Mouse (Mus musculus) layer of hippocampus, postnatal 10 days (tissue): ENCODE data around the gene Brd2. TPM values are rescaled to one million over a fixed set of nuclear protein-coding genes. Genes with fewer than 3 reads are reported as not detected.

ENCODE experiments used
- DNase-seq, 2 experiments: peaks; one replicate each; pipeline ENCODE4 v3.0.0; 2021; ENCODE audit warnings: low spot score in 2 of 2
- total RNA-seq, 2 experiments: library from RNA; stranded (reverse); gene quantifications; 2 replicates each; pipeline ENCODE4 v1.2.3; 2021

Brd2 gene
- total RNA-seq, 2 experiments from 2014 or later: 252 to 263 TPM

GRCm38 (mm10) chr17:34090923-34091322 is 31.5 kb downstream of the Brd2 start:
- DNase-seq: peak in 1 of 2 experiments; percentile 41

GRCm38 (mm10) chr17:34088124-34088523 is 34.3 kb downstream of the Brd2 start:
- no peak for DNase-seq

- DNase-seq: no peak
These were observed 35.0 kb downstream of the Brd2 start for GRCm38 (mm10) chr17:34087386-34087785.

- DNase-seq: no peak
These were observed 39.3 kb downstream of the Brd2 start for GRCm38 (mm10) chr17:34083104-34083503.

GRCm38 (mm10) chr17:34079621-34080020 is 42.8 kb downstream of the Brd2 start:
- peak; percentile 16 to 24 for DNase-seq

- no peak for DNase-seq
These were observed 43.4 kb downstream of the Brd2 start for GRCm38 (mm10) chr17:34079002-34079401.

GRCm38 (mm10) chr17:34078148-34078547 is 44.3 kb downstream of the Brd2 start:
- DNase-seq: no peak

GRCm38 (mm10) chr17:34077549-34077948 is 44.9 kb downstream of the Brd2 start:
- DNase-seq: peak; percentile 80 to 81

- peak; percentile 80 to 81 for DNase-seq
These were observed 47.2 kb downstream of the Brd2 start for GRCm38 (mm10) chr17:34075271-34075670.

GRCm38 (mm10) chr17:34072091-34072490 is 50.3 kb downstream of the Brd2 start:
- no peak for DNase-seq

GRCm38 (mm10) chr17:34068864-34069263 is 53.6 kb downstream of the Brd2 start:
- DNase-seq: no peak

Other genes with a start within 250 kb of the Brd2 start
- not detected for gene Gm7029, start 248.8 kb downstream of the Brd2 start, total RNA-seq
- 1 to 10 TPM; 5.6 to 6.8 TPM for gene Kifc1, start 232.0 kb downstream of the Brd2 start, total RNA-seq
- 1 to 10 TPM in 1 of 2 experiments, under 1 TPM in 1; 0.87 to 1.1 TPM for gene Platr17, start 217.5 kb downstream of the Brd2 start, total RNA-seq
- 10 to 100 TPM; 23.9 to 29.6 TPM for gene Daxx, start 213.2 kb downstream of the Brd2 start, total RNA-seq
- gene Tapbp, start 206.7 kb downstream of the Brd2 start, total RNA-seq: 10 to 100 TPM; 36.3 to 40.7 TPM
- 10 to 100 TPM; 29.4 to 30.5 TPM for gene Zbtb22, start 206.7 kb downstream of the Brd2 start, total RNA-seq
- 10 to 100 TPM; 60.2 to 80.6 TPM for gene Rgl2, start 193.1 kb downstream of the Brd2 start, total RNA-seq
- 100 to 1,000 TPM in 1 of 2 experiments, 10 to 100 TPM in 1; 83.1 to 106 TPM for gene Pfdn6, start 182.3 kb downstream of the Brd2 start, total RNA-seq
- gene Wdr46, start 182.0 kb downstream of the Brd2 start, total RNA-seq: 10 to 100 TPM; 21.8 to 24.8 TPM
- gene B3galt4, start 171.1 kb downstream of the Brd2 start, total RNA-seq: 1 to 10 TPM; 6.2 to 6.7 TPM
- gene Vps52, start 166.8 kb downstream of the Brd2 start, total RNA-seq: 10 to 100 TPM; 80.4 to 81.7 TPM
- 100 to 1,000 TPM; 453 to 457 TPM for gene Rps18, start 166.6 kb downstream of the Brd2 start, total RNA-seq
- 10 to 100 TPM; 11.1 to 14.3 TPM for gene H2-K1, start 122.3 kb downstream of the Brd2 start, total RNA-seq
- gene Ring1, start 98.0 kb downstream of the Brd2 start, total RNA-seq: 10 to 100 TPM; 27.8 to 34.2 TPM
- gene H2-Ke6, start 94.6 kb downstream of the Brd2 start, total RNA-seq: 10 to 100 TPM; 48.6 to 51.6 TPM
- gene Slc39a7, start 91.0 kb downstream of the Brd2 start, total RNA-seq: 100 to 1,000 TPM in 1 of 2 experiments, 10 to 100 TPM in 1; 82.8 to 108 TPM
- 10 to 100 TPM; 70.1 to 70.2 TPM for gene Rxrb, start 90.8 kb downstream of the Brd2 start, total RNA-seq
- gene Col11a2, start 83.2 kb downstream of the Brd2 start, total RNA-seq: 10 to 100 TPM; 14.5 to 22.0 TPM
- gene H2-Oa, start 30.3 kb downstream of the Brd2 start, total RNA-seq: under 1 TPM in 1 of 2 experiments, not detected in 1; 0.34 TPM
- 10 to 100 TPM; 34.4 to 38.6 TPM for gene H2-DMa, start 3.1 kb downstream of the Brd2 start, total RNA-seq
- gene H2-DMb2, start 20.7 kb upstream of the Brd2 start, total RNA-seq: not detected
- under 1 TPM; 0.69 to 0.91 TPM for gene H2-DMb1, start 30.4 kb upstream of the Brd2 start, total RNA-seq
- 1 to 10 TPM; 5.1 to 5.2 TPM for gene Tap1, start 64.9 kb upstream of the Brd2 start, total RNA-seq
- gene Psmb9, start 65.1 kb upstream of the Brd2 start, total RNA-seq: 1 to 10 TPM; 1.4 to 1.9 TPM
- gene Psmb8, start 75.1 kb upstream of the Brd2 start, total RNA-seq: 1 to 10 TPM; 2.3 to 4.4 TPM
- 1 to 10 TPM; 4.8 to 6.3 TPM for gene Tap2, start 80.9 kb upstream of the Brd2 start, total RNA-seq
- gene H2-Ob, start 116.3 kb upstream of the Brd2 start, total RNA-seq: under 1 TPM; 0.18 to 0.33 TPM
- gene H2-Ab1, start 135.1 kb upstream of the Brd2 start, total RNA-seq: 1 to 10 TPM; 1.6 to 1.8 TPM
- under 1 TPM; 0.64 to 0.69 TPM for gene H2-Aa, start 165.2 kb upstream of the Brd2 start, total RNA-seq
- gene H2-Eb1, start 183.2 kb upstream of the Brd2 start, total RNA-seq: 1 to 10 TPM; 1.3 to 2.3 TPM
- not detected for gene H2-Eb2, start 203.0 kb upstream of the Brd2 start, total RNA-seq
- 1 to 10 TPM in 1 of 2 experiments, under 1 TPM in 1; 0.58 to 1.3 TPM for gene Btnl2, start 232.2 kb upstream of the Brd2 start, total RNA-seq